Mouse (Mus musculus) forebrain, embryonic 16.5 days (tissue): Measurements from ENCODE around the gene Sfi1. TPM values are rescaled to one million over a fixed set of nuclear protein-coding genes. Genes with fewer than 3 reads are reported as not detected.
"Not testable (repeated sequence)": the region's sequence is repeated elsewhere in the genome, so short reads cannot be mapped to it uniquely, and the experiment has no call there.

ENCODE experiments used
- ATAC-seq: fragments of 200-750 bp; cut with Nextera tagmentation; 2 replicates; pipeline ENCODE4 v1.8.0; 2017; ENCODE audit warnings: mild to moderate bottlenecking, moderate library complexity
- H3K27ac ChIP-seq: fragments of 300-500 bp; sonication (generic); 2 replicates; pipeline ENCODE4 v1.5.1; 2014; ENCODE audit warnings: low read length, control low read depth
- H3K27me3 ChIP-seq: fragments of 300-500 bp; sonication (generic); replicated peaks from 2 replicates; pipeline ENCODE4 v1.6.1; 2014; ENCODE audit warnings: low read length; ENCODE audit not compliant: control insufficient read depth, insufficient read depth
- H3K36me3 ChIP-seq: fragments of 300-500 bp; sonication (generic); 2 replicates; pipeline ENCODE4 v1.6.1; 2014; ENCODE audit not compliant: control insufficient read depth, insufficient read depth
- H3K4me1 ChIP-seq: fragments of 300-500 bp; sonication (generic); replicated peaks from 2 replicates; pipeline ENCODE4 v1.6.1; 2014; ENCODE audit warnings: low read length; ENCODE audit not compliant: control insufficient read depth, insufficient read depth
- H3K4me2 ChIP-seq: fragments of 300-500 bp; sonication (generic); 2 replicates; pipeline ENCODE4 v1.6.1; 2014; ENCODE audit warnings: mild to moderate bottlenecking, low read length, control low read depth
- H3K4me3 ChIP-seq: fragments of 300-500 bp; sonication (generic); replicated peaks from 2 replicates; pipeline ENCODE4 v1.5.1; 2014; ENCODE audit warnings: mild to moderate bottlenecking, low read length, control low read depth
- H3K9ac ChIP-seq: fragments of 300-500 bp; sonication (generic); replicated peaks from 2 replicates; pipeline ENCODE4 v1.6.1; 2014; ENCODE audit warnings: low read depth, low read length, control low read depth
- H3K9me3 ChIP-seq: fragments of 300-500 bp; sonication (generic); 2 replicates; pipeline ENCODE4 v1.6.1; 2016; ENCODE audit warnings: low read length; ENCODE audit not compliant: control insufficient read depth
- WGBS: fragments of 180-500 bp; shearing (Covaris S2); extraction: QIAGEN DNeasy Blood & Tissue Kit; methylation state at CpG from one replicate; pipeline ENCODE4 v1.1.7; 2014; 5-methylcytosine and 5-hydroxymethylcytosine counted together
- polyA plus RNA-seq: library from polyadenylated mRNA; unstranded; fragments of >200 nt; fragmentation: Nextera tagmentation; extraction: Ambion mirVana; gene quantifications from 2 replicates; pipeline ENCODE4 v1.2.1, GENCODE M21; 2015

Sfi1 gene
- polyA plus RNA-seq, 1 experiment from 2014 or later = 23.9 TPM

DNA sequence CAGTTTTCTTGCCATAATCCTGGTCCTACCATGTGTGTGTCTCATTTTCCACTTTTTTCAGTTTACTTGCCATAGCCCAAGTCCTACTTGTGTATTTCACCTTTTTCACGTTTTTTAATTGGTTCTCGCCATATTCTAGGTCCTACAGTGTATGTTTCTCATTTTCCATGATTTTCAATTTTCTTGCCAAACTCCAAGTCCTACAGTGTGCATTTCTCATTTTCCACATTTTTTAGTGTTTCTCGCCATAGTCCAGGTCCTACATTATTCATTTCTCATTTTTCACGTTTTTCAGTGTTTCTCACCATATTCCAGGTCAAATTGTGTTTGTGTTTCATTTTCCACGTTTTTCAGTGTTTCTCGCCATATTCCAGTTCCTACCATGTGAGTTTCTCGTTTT is 90.6 kb downstream of the Sfi1 start:
- not testable (repeated sequence) for H3K4me2 ChIP-seq, H3K9ac ChIP-seq, H3K4me1 ChIP-seq, H3K27me3 ChIP-seq, ATAC-seq, H3K4me3 ChIP-seq, H3K36me3 ChIP-seq, H3K27ac ChIP-seq
- H3K9me3 ChIP-seq = peaks cover 45% of the 10 kb centered on the region
- WGBS = 83% methylated on average over 7 of the region's 7 CpGs

- Histone ChIP-seq H3K27ac (no peak overlapping the region), H3K27me3 (no peaks in the 10 kb centered on the region), H3K4me2 (no peak overlapping the region), H3K9ac (no peak overlapping the region), H3K9me3 (peaks cover 45% of the 10 kb centered on the region), H3K4me3 (no peak overlapping the region), H3K36me3 (no peaks in the 10 kb centered on the region), H3K4me1 (no peaks in the 10 kb centered on the region)
- ATAC-seq = no peak
- 71% methylated on average over 10 of the region's 10 CpGs for WGBS
These were observed 91.3 kb downstream of the Sfi1 start for GRCm38 (mm10) chr11:3101875-3102494.

GRCm38 (mm10) chr11:3101072-3101874 is 92.0 kb downstream of the Sfi1 start:
- ATAC-seq = no peak
- Histone ChIP-seq H3K27ac (no peak overlapping the region), H3K4me1 (no peaks in the 10 kb centered on the region), H3K4me2 (no peak overlapping the region), H3K27me3 (no peaks in the 10 kb centered on the region), H3K36me3 (no peaks in the 10 kb centered on the region), H3K9ac (no peak overlapping the region), H3K9me3 (peaks cover 45% of the 10 kb centered on the region), H3K4me3 (no peak overlapping the region)
- 86% methylated on average over 25 of the region's 25 CpGs for WGBS

- H3K9ac ChIP-seq, H3K36me3 ChIP-seq, ATAC-seq, H3K27ac ChIP-seq, H3K4me1 ChIP-seq, H3K4me2 ChIP-seq, H3K27me3 ChIP-seq, H3K4me3 ChIP-seq: not testable (repeated sequence)
- H3K9me3 ChIP-seq = peaks cover 39% of the 10 kb centered on the region
- WGBS = 79% methylated on average over 12 of the region's 12 CpGs
These were observed 93.1 kb downstream of the Sfi1 start for GRCm38 (mm10) chr11:3100066-3100645.

Other genes with a start within 250 kb of the Sfi1 start
- gene Eif4enif1, start 8.9 kb upstream of the Sfi1 start, polyA plus RNA-seq = 40.9 and 54.9 TPM in 2 replicates
- 252 and 276 TPM in 2 replicates for gene Drg1, start 73.0 kb upstream of the Sfi1 start, polyA plus RNA-seq
- 56.6 and 58.2 TPM in 2 replicates for gene Patz1, start 95.4 kb upstream of the Sfi1 start, polyA plus RNA-seq
- 36.1 and 41.8 TPM in 2 replicates for gene Pik3ip1, start 136.9 kb upstream of the Sfi1 start, polyA plus RNA-seq
- gene Limk2, start 215.7 kb upstream of the Sfi1 start, polyA plus RNA-seq = 110 and 127 TPM in 2 replicates